ENCODE assay signal across 15 mouse cellular contexts in genomic region chrX:73700472-73700871, GRCm38 (mm10). TPM values are rescaled to one million over a fixed set of nuclear protein-coding genes. Genes with fewer than 3 reads are reported as not detected.
DNase-seq lines count a peak whose midpoint lies in the region; TF ChIP-seq lines count a peak whose summit lies in the region.
"Had no signal": no experiment of that assay in that cellular context is flagged by ENCODE, and none has a peak within 500 bp of the region (broad histone marks: within the 10 kb centered on the region; RNA-seq: fewer than 3 reads in every experiment).

No protein-coding gene starts in this region.

- H3K4me3 ChIP-seq in heart, adult 2 months: no peak overlapping the region
- H3K4me3 ChIP-seq in heart, embryonic 10.5 days: no peak overlapping the region
- H3K4me3 ChIP-seq in CH12.LX (replicated peaks in 1 of 3; ENCODE audit: low read depth in 2 of 3, low read length in 2 of 3, poor library complexity in 1 of 3): no peak overlapping the region
- H3K4me3 ChIP-seq: erythroblast, embryonic 14.5 days; megakaryocyte, embryonic 14.5 days had no signal

- dilution Hi-C loops in CH12.LX (cut with MboI; ENCODE audit: extremely low pct_ligation_motif_present, extremely low pct_unique_long_range_greater_than_20kb, low sequenced_read_pairs): no loop called here

- H3K27ac ChIP-seq in heart, adult 2 months: no peak overlapping the region
- H3K27ac ChIP-seq in heart, embryonic 10.5 days: no peak overlapping the region
- no peak overlapping the region for H3K27ac ChIP-seq in CH12.LX (ENCODE audit: insufficient read depth, low read depth)

- no peaks in the 10 kb centered on the region for H3K27me3 ChIP-seq in heart, adult 2 months (ENCODE audit: control insufficient read depth, insufficient read depth, low read length)
- H3K27me3 ChIP-seq in heart, embryonic 10.5 days (ENCODE audit: insufficient read depth, poor library complexity, severe bottlenecking): no peaks in the 10 kb centered on the region
- no peaks in the 10 kb centered on the region for H3K27me3 ChIP-seq in CH12.LX (replicated peaks)
- H3K27me3 ChIP-seq: megakaryocyte, embryonic 14.5 days had no signal

- TF ChIP-seq POLR2A in heart, adult 2 months (IDR thresholded peaks at IDR 0.05; ENCODE audit: insufficient read depth, low read depth, low read length): no peak
- no peak for TF ChIP-seq POLR2A in CH12.LX (IDR thresholded peaks at IDR 0.05; ENCODE audit: low read depth, low read length)

- WGBS in heart, adult 2 months: 57% methylated on average over 1 of the region's 1 CpGs
- WGBS in heart, embryonic 10.5 days: 93% methylated on average over 1 of the region's 1 CpGs

- no peak for TF ChIP-seq EP300 in heart, adult 2 months (IDR thresholded peaks at IDR 0.05; ENCODE audit: insufficient read depth, low read depth, low read length)
- no peak for TF ChIP-seq EP300 in CH12.LX (IDR thresholded peaks at IDR 0.05; ENCODE audit: low read length)

- peak; percentile 46 for TF ChIP-seq RAD21 in CH12.LX (IDR thresholded peaks at IDR 0.05; ENCODE audit: low read depth, low read length)

- in situ Hi-C loops in CH12.LX (cut with MboI; ENCODE audit: low pct_ligation_motif_present, low pct_unique_long_range_greater_than_20kb, low sequenced_read_pairs): no loop called here

- no peaks in the 10 kb centered on the region for H3K9me3 ChIP-seq in heart, embryonic 10.5 days
- H3K9me3 ChIP-seq in CH12.LX (replicated peaks; ENCODE audit: low read length): no peaks in the 10 kb centered on the region
- H3K9me3 ChIP-seq: megakaryocyte, embryonic 14.5 days had no signal

- no peak for DNase-seq in heart, adult 2 months
- no peak for DNase-seq in heart, embryonic 10.5 days (ENCODE audit: low spot score)
- peak; percentile 14 for DNase-seq in lung, postnatal 10 days
- DNase-seq in lung, postnatal 36 days: no peak
- peak; percentile 24 for DNase-seq in CH12.LX (ENCODE audit: extremely low read depth)
- DNase-seq in induced T-regulatory cell, adult 2 months (ENCODE audit: low read depth): peak; percentile 34
- no peak for DNase-seq in cerebellum, postnatal 10 days
- no peak for DNase-seq in ovary, postnatal 14 days (ENCODE audit: low spot score)
- DNase-seq: embryo, embryonic 11 days; kidney, postnatal 36 days; right cerebral cortex, adult 18-20 months had no signal

- no peak overlapping the region for H3K4me2 ChIP-seq in CH12.LX (ENCODE audit: insufficient read depth, low read depth, poor library complexity, severe bottlenecking)

- intact Hi-C loops in heart, adult 2 months (cut with DNase I): no loop called here

- H3K36me3 ChIP-seq in heart, adult 2 months (ENCODE audit: control insufficient read depth, insufficient read depth, low read length): no peaks in the 10 kb centered on the region
- peaks cover 13% of the 10 kb centered on the region for H3K36me3 ChIP-seq in heart, embryonic 10.5 days
- peaks cover 20 to 48% of the 10 kb centered on the region in 2 experiments for H3K36me3 ChIP-seq in CH12.LX (replicated peaks in 1 of 2; ENCODE audit: control insufficient read depth in 1 of 2, insufficient read depth in 1 of 2, low read length in 1 of 2)

- peak; percentile 45 for TF ChIP-seq CTCF in heart, adult 2 months (IDR thresholded peaks at IDR 0.05)
- peak in 1 of 2 experiments; percentile 53; a peak in 2 of 4 replicates for TF ChIP-seq CTCF in CH12.LX (conservative IDR thresholded peaks at IDR 0.05 in 1 of 2, IDR thresholded peaks at IDR 0.05 in 1 of 2; ENCODE audit: low read depth in 2 of 2, low read length in 2 of 2)

- no peaks in the 10 kb centered on the region for H3K4me1 ChIP-seq in heart, adult 2 months (ENCODE audit: control insufficient read depth, insufficient read depth, low read length)
- no peaks in the 10 kb centered on the region for H3K4me1 ChIP-seq in heart, embryonic 10.5 days
- no peaks in the 10 kb centered on the region for H3K4me1 ChIP-seq in CH12.LX (ENCODE audit: control insufficient read depth in 1 of 2, insufficient read depth in 2 of 2)

- no peak overlapping the region for H3K9ac ChIP-seq in heart, adult 2 months (ENCODE audit: low read depth, low read length)
- no peak overlapping the region for H3K9ac ChIP-seq in CH12.LX (ENCODE audit: insufficient read depth, low read depth)

- no peaks in the 10 kb centered on the region for H3K79me2 ChIP-seq in heart, adult 2 months (replicated peaks; ENCODE audit: control insufficient read depth, insufficient read depth, low read length)
- H3K79me2 ChIP-seq in CH12.LX (replicated peaks; ENCODE audit: control insufficient read depth, extremely low read depth, insufficient read depth, poor library complexity, severe bottlenecking): no peaks in the 10 kb centered on the region; the same call in 1 of the 2 replicates

TF ChIP-seq in CH12.LX, 34 proteins besides CTCF, POLR2A, EP300 and RAD21:
- 0 out of 2 replicates have a peak, but pooled peaks have one; percentile 27 for TF ChIP-seq TBP (conservative IDR thresholded peaks at IDR 0.05; ENCODE audit: low read depth, low read length)
- TF ChIP-seq SIN3A (IDR thresholded peaks at IDR 0.05; ENCODE audit: low read length): no peak
- no peak for TF ChIP-seq BHLHE40 (IDR thresholded peaks at IDR 0.05; ENCODE audit: low read depth, low read length)
- TF ChIP-seq ELF1 (IDR thresholded peaks at IDR 0.05; ENCODE audit: low read depth, low read length): no peak
- TF ChIP-seq ZC3H11A (IDR thresholded peaks at IDR 0.05; ENCODE audit: low read depth, low read length): no peak
- peak; percentile 40 for TF ChIP-seq SMC3 (IDR thresholded peaks at IDR 0.05; ENCODE audit: low read depth, low read length)
- TF ChIP-seq HCFC1 (IDR thresholded peaks at IDR 0.05; ENCODE audit: low read depth, low read length): no peak
- TF ChIP-seq GABPA (IDR thresholded peaks at IDR 0.05; ENCODE audit: insufficient replicate concordance, low read depth, low read length): no peak
- TF ChIP-seq MAZ (IDR thresholded peaks at IDR 0.05; ENCODE audit: low read depth, low read length): no peak
- TF ChIP-seq CHD2 (IDR thresholded peaks at IDR 0.05; ENCODE audit: low read length): no peak
- TF ChIP-seq POLR2AphosphoS2 (IDR thresholded peaks at IDR 0.05; ENCODE audit: low read depth, low read length): no peak
- TF ChIP-seq E2F4 (IDR thresholded peaks at IDR 0.05; ENCODE audit: insufficient replicate concordance, low read depth, low read length): no peak
- no peak for TF ChIP-seq NELFE (IDR thresholded peaks at IDR 0.05; ENCODE audit: low read depth, low read length)

RNA-seq across cellular contexts. Expression of gene Bcap31, which starts 15.5 kb away (rescaled TPM):
- total RNA-seq in heart, adult 2 months (2021): 10 to 100 TPM; 71.8 to 79.5 TPM
- polyA plus RNA-seq in heart, adult 2 months (2012; rRNA removed): 43.1 and 70.9 TPM in 2 replicates
- polyA plus RNA-seq in heart, embryonic 10.5 days (2016; fragmentation: Nextera tagmentation; extraction: Ambion mirVana): 178 and 211 TPM in 2 replicates
- total RNA-seq in CH12.LX (2012; rRNA removed) (119 and 134 TPM in 2 replicates), CH12.LX (2014; rRNA removed) (239 TPM in 2 replicates)
- polyA plus RNA-seq in CH12.LX (2012; ENCODE audit: insufficient read length, low read depth): 176 and 181 TPM in 2 replicates

RNA-seq across cellular contexts. Expression of gene Abcd1, which starts 15.9 kb away (rescaled TPM):
- total RNA-seq in heart, adult 2 months (2021): 10 to 100 TPM; 25.4 to 29.7 TPM
- polyA plus RNA-seq in heart, adult 2 months (2012; rRNA removed): 32.9 and 35.3 TPM in 2 replicates
- polyA plus RNA-seq in heart, embryonic 10.5 days (2016; fragmentation: Nextera tagmentation; extraction: Ambion mirVana): 9.8 and 11.7 TPM in 2 replicates
- total RNA-seq in CH12.LX (2012; rRNA removed): 5.6 and 5.9 TPM in 2 replicates
- 2.5 and 2.8 TPM in 2 replicates for total RNA-seq in CH12.LX (2014; rRNA removed)
- 10.2 and 11.4 TPM in 2 replicates for polyA plus RNA-seq in CH12.LX (2012; ENCODE audit: insufficient read length, low read depth)

RNA-seq across cellular contexts. Expression of gene Slc6a8, which starts 27.5 kb away (rescaled TPM):
- total RNA-seq in heart, adult 2 months (2021): 100 to 1,000 TPM; 155 to 179 TPM
- polyA plus RNA-seq in heart, adult 2 months (2012; rRNA removed): 155 and 205 TPM in 2 replicates
- 5.8 and 6.2 TPM in 2 replicates for polyA plus RNA-seq in heart, embryonic 10.5 days (2016; fragmentation: Nextera tagmentation; extraction: Ambion mirVana)
- total RNA-seq in CH12.LX (2012; rRNA removed): 3.2 and 4.2 TPM in 2 replicates
- total RNA-seq in CH12.LX (2014; rRNA removed): 0.39 and 0.70 TPM in 2 replicates
- 1.9 and 2.2 TPM in 2 replicates for polyA plus RNA-seq in CH12.LX (2012; ENCODE audit: insufficient read length, low read depth)
- polyA plus RNA-seq: erythroblast, embryonic 14.5 days had no signal

RNA-seq across cellular contexts. Expression of gene Pnck, which starts 40.6 kb away (rescaled TPM):
- total RNA-seq in heart, adult 2 months (2021): 1 to 10 TPM; 6.5 to 8.0 TPM
- 15.8 and 20.4 TPM in 2 replicates for polyA plus RNA-seq in heart, adult 2 months (2012; rRNA removed)
- 7.3 and 8.0 TPM in 2 replicates for polyA plus RNA-seq in heart, embryonic 10.5 days (2016; fragmentation: Nextera tagmentation; extraction: Ambion mirVana)
- total RNA-seq in CH12.LX (2012; rRNA removed) (not detected in 2 replicates), CH12.LX (2014; rRNA removed) (not detected in 2 replicates)
- not detected in 2 replicates for polyA plus RNA-seq in CH12.LX (2012; ENCODE audit: insufficient read length, low read depth)
- total RNA-seq: liver, adult 2 months had no signal
- polyA plus RNA-seq: erythroblast, embryonic 14.5 days had no signal

RNA-seq across cellular contexts. Expression of gene Plxnb3, which starts 56.4 kb away (rescaled TPM):
- 1 to 10 TPM; 1.0 to 2.0 TPM for total RNA-seq in heart, adult 2 months (2021)
- 4.5 and 4.7 TPM in 2 replicates for polyA plus RNA-seq in heart, adult 2 months (2012; rRNA removed)
- polyA plus RNA-seq in heart, embryonic 10.5 days (2016; fragmentation: Nextera tagmentation; extraction: Ambion mirVana): 0.13 and 0.46 TPM in 2 replicates
- total RNA-seq in CH12.LX (2012; rRNA removed): 0.42 and 0.59 TPM in 2 replicates
- 0.24 and 0.28 TPM in 2 replicates for total RNA-seq in CH12.LX (2014; rRNA removed)
- polyA plus RNA-seq in CH12.LX (2012; ENCODE audit: insufficient read length, low read depth): 0.60 and 0.76 TPM in 2 replicates
- polyA plus RNA-seq: erythroblast, embryonic 14.5 days; neural tube, embryonic 11.5 days had no signal

Comparison
In these comparisons a context has a peak if more than half of its experiments do, and no peak if none do; other contexts are left out.
1. DNase-seq: peak in lung, postnatal 10 days (single experiment), CH12.LX (single experiment) and induced T-regulatory cell, adult 2 months (single experiment); none in heart, adult 2 months (0 of 2), heart, embryonic 10.5 days (single experiment), lung, postnatal 36 days (single experiment), cerebellum, postnatal 10 days (0 of 2) and ovary, postnatal 14 days (single experiment).
2. RNA of gene Slc6a8, which starts 27.5 kb away (polyA plus RNA-seq): 155 to 205 TPM in heart, adult 2 months; 5.8 to 6.2 TPM in heart, embryonic 10.5 days and 1.9 to 2.2 TPM in CH12.LX; every median in the first group is over 10 times any median in the second.